Comparison of ENCODE assay signal across 12 mouse cellular contexts in genomic region chr10:117659819-117660218, GRCm38 (mm10).
DNase-seq lines count a peak whose midpoint lies in the region; ATAC-seq lines count a peak whose summit lies in the region.
"Had no signal": no experiment of that assay in that cellular context is flagged by ENCODE, and none has a peak within 500 bp of the region (broad histone marks: within the 10 kb centered on the region; RNA-seq: fewer than 3 reads in every experiment).

No protein-coding gene starts in this region.

- DNase-seq in B cell, adult 2 months: peak; percentile 60 to 69
- DNase-seq in CD4-positive, CD25-positive, alpha-beta regulatory T cell, adult 2 months (ENCODE audit: low read depth, low spot score): peak; percentile 65
- peak; percentile 30 for DNase-seq in fibroblast of lung, adult 2 months (ENCODE audit: low read depth)
- peak; percentile 20 for DNase-seq in skeletal muscle tissue, adult 2 months (ENCODE audit: low read depth, low spot score)
- DNase-seq in embryo, embryonic 10 days (ENCODE audit: low spot score): no peak
- no peak for DNase-seq in cerebellum, adult 18-20 months
- DNase-seq: adrenal gland, adult 8-10 months; forebrain, postnatal 0 days; kidney, postnatal 25 days; retina, postnatal 1 day had no signal

- no peak for ATAC-seq in frontal cortex, adult (ENCODE audit: low TSS enrichment)
- ATAC-seq: forebrain, postnatal 0 days; hindbrain, postnatal 0 days had no signal

Comparison
In these comparisons a context has a peak if more than half of its experiments do, and no peak if none do; other contexts are left out.
1. DNase-seq: peak in B cell, adult 2 months (2 of 2), CD4-positive, CD25-positive, alpha-beta regulatory T cell, adult 2 months (single experiment), fibroblast of lung, adult 2 months (single experiment) and skeletal muscle tissue, adult 2 months (single experiment); none in embryo, embryonic 10 days (single experiment) and cerebellum, adult 18-20 months (0 of 2).